Mouse (Mus musculus) cerebellum, adult 11 months (tissue): ENCODE results near the gene Hmgn3.

Source experiments
- DNase-seq: peaks from one replicate; pipeline ENCODE4 v3.0.0; 2022

Gene Hmgn3

GRCm38 (mm10) chr9:83098652-83099307 lies 47.7 kb downstream of the Hmgn3 start:
- DNase-seq, result no peak

GRCm38 (mm10) chr9:83097816-83098215 lies 48.7 kb downstream of the Hmgn3 start:
- no peak for DNase-seq

GRCm38 (mm10) chr9:83094649-83095336 lies 51.7 kb downstream of the Hmgn3 start:
- DNase-seq, result no peak

- no peak for DNase-seq
These were observed 62.6 kb downstream of the Hmgn3 start for GRCm38 (mm10) chr9:83083790-83084469.

GRCm38 (mm10) chr9:83083091-83083490 lies 63.4 kb downstream of the Hmgn3 start:
- DNase-seq, result no peak

- DNase-seq, result no peak
These were observed 64.2 kb downstream of the Hmgn3 start for GRCm38 (mm10) chr9:83082296-83082695.

GRCm38 (mm10) chr9:83079724-83080123 lies 66.8 kb downstream of the Hmgn3 start:
- no peak for DNase-seq

- no peak for DNase-seq
These were observed 78.2 kb downstream of the Hmgn3 start for GRCm38 (mm10) chr9:83068246-83068645.

GRCm38 (mm10) chr9:83061289-83061688 lies 85.2 kb downstream of the Hmgn3 start:
- no peak for DNase-seq
